Mouse (Mus musculus) frontal cortex, adult (tissue): ENCODE measurements around the gene Pkp1.

Experiments
- ATAC-seq: cut with Nextera tagmentation; 2 replicates; pipeline ENCODE4 v1.9.2; 2017; ENCODE audit warnings: mild to moderate bottlenecking, moderate library complexity, mixed read lengths; ENCODE audit not compliant: low TSS enrichment

Gene Pkp1

DNA sequence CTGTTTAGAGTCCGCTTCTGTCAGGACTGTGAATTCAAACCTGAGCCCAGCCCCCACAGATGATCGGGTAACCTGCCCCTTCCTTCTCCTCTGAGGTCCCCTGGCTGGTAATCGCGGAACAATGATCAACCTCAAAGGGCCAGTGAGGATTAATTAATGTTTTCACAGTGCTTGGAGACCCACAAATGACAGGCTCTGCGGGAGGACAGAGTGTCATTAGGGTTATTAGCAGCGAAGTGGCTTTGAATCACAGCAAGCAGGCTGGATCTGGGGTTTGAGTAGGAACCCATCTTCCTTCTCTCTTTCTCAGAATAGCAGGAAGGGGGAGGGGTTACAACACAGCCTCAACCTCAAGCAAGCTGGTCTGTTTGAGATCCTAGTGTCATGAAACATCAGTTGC lies 9.6 kb downstream of the Pkp1 start:
- ATAC-seq, result no peak

- ATAC-seq, result peak; percentile 85
These were observed 12.3 kb downstream of the Pkp1 start for GRCm38 (mm10) chr1:135906736-135907135.

DNA sequence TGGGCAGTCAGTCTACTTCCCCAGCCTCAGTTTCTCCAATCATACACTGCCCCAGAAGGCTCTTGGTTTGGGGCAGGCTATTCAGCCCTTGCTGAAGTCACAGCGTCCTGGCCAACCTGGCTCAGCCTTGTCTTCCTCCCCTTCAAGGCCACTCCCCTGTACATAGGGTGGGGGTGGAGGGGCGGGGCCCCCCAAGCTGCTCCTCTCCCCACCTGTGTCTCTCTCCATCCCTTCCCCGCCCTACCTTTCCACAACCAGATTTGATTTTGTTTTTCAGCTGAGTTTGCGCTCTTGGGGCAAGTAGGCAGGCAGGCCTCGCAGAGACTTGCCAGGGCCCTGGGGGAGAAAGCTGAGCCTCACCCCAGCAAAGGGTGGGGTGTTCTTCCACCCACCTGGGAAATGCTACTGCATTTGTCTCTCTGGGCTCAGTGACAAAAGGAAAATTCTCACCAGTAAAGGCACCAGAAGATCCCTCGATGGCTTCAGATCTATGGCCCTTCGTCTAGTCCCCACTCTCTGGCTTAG lies 19.0 kb downstream of the Pkp1 start:
- peak; percentile 17; the same call in 1 of the 2 replicates for ATAC-seq

- no peak for ATAC-seq
These were observed 19.7 kb downstream of the Pkp1 start for GRCm38 (mm10) chr1:135899295-135899694.

GRCm38 (mm10) chr1:135895367-135895766 lies 23.6 kb downstream of the Pkp1 start:
- ATAC-seq, result no peak

GRCm38 (mm10) chr1:135893377-135893776 lies 25.6 kb downstream of the Pkp1 start:
- no peak for ATAC-seq

GRCm38 (mm10) chr1:135892764-135893163 lies 26.2 kb downstream of the Pkp1 start:
- ATAC-seq, result no peak

DNA sequence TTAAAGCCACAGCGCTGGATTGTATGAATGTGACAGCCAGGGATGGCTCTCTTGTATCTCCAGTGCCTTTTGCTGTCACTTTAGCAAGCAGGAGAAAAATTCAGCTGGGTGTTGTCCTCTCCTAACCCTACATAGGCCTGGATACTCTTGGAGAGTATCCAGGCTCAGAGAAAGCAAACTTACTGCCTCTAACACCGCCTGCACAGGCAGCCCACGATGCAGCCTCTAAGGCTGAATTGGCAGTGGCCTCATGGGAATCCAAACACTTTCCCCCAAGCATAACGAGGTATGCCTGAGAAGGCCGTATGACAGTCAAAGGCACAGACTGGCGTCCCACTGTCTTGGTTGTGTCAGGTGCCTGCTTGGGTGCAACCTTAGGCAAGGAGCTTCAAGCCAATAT lies 26.8 kb downstream of the Pkp1 start:
- peak; percentile 75 for ATAC-seq

DNA sequence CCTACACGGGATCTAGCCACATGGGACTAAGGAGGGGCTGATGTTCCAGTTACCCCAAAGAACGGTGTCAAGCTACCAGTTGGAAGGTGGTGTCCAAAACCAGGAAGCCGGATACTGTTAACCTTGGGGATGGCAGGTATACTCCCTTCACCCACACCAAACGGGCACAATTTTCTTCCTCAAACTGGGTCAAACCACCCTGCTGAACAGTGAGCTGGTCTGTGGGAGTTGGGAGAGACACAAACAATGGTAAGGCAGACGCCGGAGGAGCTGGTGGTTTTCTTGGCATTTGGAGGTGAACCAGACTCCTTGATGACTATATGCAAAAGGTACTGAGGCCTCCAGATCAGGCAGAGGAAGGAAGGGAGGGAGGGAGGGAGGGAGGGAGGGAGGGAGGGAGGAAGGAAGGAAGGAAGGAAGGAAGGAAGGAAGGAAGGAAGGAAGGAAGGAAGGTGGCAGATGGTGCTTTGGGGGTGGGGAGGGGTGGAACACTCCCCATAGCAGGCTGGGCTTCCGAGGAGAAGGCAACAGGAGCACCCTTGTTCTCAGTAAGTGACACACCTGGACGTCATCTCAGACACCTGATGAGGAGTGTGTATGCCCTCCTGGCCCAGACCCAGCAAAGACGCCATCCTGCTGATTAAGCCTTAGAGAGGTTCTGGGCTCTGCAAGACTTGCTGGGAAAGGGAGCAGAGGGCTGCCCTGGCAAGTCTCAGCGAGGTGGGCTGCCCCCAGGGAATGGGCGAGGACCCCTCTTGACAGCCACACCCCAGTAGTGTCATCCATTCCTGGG lies 27.4 kb downstream of the Pkp1 start:
- ATAC-seq, result peak; percentile 77

GRCm38 (mm10) chr1:135889461-135890185 lies 29.4 kb downstream of the Pkp1 start:
- no peak for ATAC-seq

GRCm38 (mm10) chr1:135882385-135883109 lies 36.5 kb downstream of the Pkp1 start:
- ATAC-seq, result peak; percentile 93

DNA sequence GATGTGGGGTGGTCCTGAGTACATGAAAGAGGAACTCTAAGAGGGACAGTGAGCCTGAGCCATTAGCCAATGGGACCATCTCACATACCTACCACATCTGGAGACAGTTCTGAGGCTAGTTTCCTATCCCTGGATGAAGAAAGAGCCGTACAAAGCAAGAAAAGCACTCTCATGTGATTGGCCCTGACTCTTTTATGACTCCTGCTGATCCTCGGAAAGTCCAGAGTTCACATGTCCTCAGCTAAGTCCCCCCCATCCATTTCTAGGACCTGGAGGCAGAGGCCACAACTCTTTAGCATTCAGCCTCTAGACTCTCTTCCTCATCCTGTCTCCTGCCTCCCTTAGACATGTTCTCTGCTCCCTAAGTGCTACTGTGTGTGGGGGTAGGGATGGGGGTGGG lies 41.8 kb downstream of the Pkp1 start:
- no peak for ATAC-seq

DNA sequence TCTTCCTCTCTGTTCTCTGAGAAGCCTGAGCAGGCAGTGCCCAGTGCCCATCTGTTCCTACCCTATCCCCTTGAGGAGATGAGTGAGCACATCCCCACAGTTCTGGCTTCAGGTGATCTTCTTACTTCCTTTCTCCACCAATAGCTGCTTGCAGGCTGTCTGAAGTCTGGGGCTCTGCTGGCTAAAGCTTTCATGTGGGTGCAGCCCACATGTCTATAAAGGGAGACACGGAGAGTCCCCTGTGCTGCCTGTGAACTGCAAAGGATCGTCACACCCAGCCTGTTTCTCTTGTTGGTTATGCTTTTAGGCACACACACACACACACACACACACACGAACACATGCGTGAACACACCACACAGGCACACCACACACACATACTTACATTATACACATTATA lies 46.0 kb downstream of the Pkp1 start:
- ATAC-seq, result peak; percentile 93

GRCm38 (mm10) chr1:135868570-135868969 lies 50.4 kb downstream of the Pkp1 start:
- no peak for ATAC-seq

- ATAC-seq, result peak; percentile 93
These were observed 53.4 kb downstream of the Pkp1 start for GRCm38 (mm10) chr1:135865518-135866194.

DNA sequence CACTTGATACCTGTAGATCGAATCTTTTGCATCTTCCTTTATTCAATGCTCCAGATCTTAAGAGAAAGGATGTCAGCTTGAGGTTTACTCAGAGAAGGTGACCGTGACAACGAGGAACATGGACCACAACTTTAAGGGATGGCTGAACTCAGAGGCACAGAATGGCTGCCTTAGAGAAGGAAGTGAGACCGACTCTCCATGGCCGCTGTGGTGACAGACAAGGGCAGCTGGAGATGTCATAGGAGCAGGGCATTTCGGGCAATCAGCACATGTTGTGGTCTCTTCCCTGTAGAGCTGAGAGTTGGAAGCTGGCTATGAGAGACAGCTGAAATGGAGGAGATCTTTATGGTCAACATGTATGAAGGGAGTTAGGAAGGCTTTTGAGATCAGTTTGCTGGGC lies 54.2 kb downstream of the Pkp1 start:
- no peak for ATAC-seq

DNA sequence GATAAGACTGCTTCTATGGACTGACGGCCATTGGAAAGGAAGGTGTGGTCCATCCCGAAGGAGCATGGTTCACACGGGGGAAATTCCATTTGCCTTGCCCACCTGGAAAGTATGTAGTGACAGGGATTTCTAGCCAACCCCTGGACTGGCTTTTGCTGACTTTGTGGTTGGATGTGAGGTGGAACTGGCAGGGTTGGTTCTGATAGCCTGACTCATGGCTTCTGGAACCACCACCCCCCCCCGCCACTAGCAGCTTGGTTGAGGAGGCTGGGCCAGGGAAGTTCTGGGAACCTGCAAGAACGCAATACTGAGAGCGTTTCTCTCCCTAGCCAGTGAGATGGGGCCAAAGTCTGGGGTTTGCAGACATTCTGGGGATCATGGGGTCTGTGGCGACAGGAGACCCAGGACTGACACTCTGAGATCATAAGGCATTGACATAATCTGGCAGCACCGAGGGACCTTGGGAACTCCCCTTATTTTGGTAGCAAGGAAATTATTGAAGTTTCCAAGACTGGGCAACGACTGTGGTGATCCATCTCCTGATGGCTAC lies 55.1 kb downstream of the Pkp1 start:
- no peak for ATAC-seq

- no peak for ATAC-seq
These were observed 56.4 kb downstream of the Pkp1 start for GRCm38 (mm10) chr1:135862561-135862960.

GRCm38 (mm10) chr1:135861980-135862552 lies 56.9 kb downstream of the Pkp1 start:
- ATAC-seq, result no peak

DNA sequence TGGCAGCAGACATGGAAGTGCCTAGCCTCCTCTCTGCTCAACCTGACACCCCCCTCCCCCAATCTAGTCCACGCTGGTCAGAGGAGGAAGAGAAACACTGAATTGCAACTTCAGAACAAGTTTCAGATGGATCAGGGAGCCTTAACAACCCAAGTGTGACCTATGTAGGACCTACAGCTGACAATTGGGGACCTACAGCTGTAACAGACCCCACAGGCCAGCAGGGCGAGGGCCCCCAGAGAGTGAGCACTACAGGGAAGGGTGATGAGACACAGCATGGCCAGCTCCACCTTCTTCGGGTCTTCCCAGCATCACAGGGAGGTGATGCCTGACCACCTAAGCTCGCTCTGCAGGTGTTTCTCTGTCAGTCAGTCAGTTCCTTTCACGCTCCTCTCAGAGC lies 57.9 kb downstream of the Pkp1 start:
- no peak for ATAC-seq

DNA sequence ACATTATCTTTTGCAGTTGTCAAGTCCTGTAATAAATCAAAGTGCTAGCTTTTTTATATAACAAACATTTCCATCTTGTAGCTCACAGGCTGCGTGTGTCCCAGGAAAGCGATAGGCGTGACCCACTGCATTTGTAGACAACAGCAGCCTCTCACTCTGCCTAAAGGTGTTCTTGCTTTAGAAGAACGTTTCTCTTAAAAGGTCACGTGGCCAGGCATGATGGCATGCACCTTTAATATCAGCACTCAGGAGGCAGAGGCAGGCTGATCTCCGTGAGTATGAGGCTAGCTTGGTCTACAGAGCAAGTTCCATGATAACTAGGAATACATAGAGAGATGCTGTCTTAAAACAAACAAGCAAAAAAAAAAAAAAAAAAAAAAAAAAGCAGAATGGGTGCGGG lies 60.5 kb downstream of the Pkp1 start:
- no peak for ATAC-seq
